19 mouse cellular contexts compared by ENCODE assay signal in the genomic region with DNA sequence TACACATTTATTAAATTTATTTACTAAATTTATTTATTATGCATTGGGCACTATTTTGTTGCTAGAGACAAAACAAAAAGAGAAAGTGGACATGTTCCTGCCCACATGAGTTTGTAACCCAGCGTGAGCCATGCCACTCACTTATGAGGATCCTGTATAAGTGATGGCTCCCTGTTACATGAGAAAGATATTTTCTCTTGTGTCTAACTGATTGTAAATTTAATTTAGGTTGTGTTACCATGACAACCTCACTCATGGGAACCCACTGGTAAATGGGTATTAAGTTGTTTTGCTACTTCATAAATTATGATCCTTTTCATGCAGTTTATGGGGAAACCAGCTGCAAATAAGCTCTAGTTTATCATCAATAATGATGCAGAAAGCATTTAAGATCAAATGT.
"Had no signal": no experiment of that assay in that cellular context is flagged by ENCODE, and none has a peak within 500 bp of the region (broad histone marks: within the 10 kb centered on the region; RNA-seq: fewer than 3 reads in every experiment).

No protein-coding gene starts in this region.

- DNase-seq: kidney, adult 18-20 months; kidney, adult 9 months; kidney, postnatal 14 days; kidney, postnatal 4 days; left cerebral cortex, postnatal 4 days; liver, postnatal 0 days; lung, embryonic 14.5 days; right cerebral cortex, postnatal 4 days; thymus, adult 2 months; thymus, postnatal 14 days; thymus, postnatal 4 days had no signal

- H3K9me3 ChIP-seq: limb, embryonic 15.5 days had no signal

- ATAC-seq: liver, postnatal 0 days; lung, postnatal 0 days had no signal

- H3K4me2 ChIP-seq: limb, embryonic 12.5 days; limb, embryonic 15.5 days; liver, embryonic 11.5 days; lung, embryonic 14.5 days had no signal

- H3K4me3 ChIP-seq: limb, embryonic 12.5 days; limb, embryonic 15.5 days; myocyte had no signal

- H3K4me1 ChIP-seq: limb, embryonic 15.5 days had no signal

- H3K9ac ChIP-seq: limb, embryonic 12.5 days; limb, embryonic 15.5 days; liver, embryonic 14.5 days; liver, postnatal 0 days; lung, embryonic 14.5 days had no signal

- H3K27me3 ChIP-seq: limb, embryonic 12.5 days; limb, embryonic 15.5 days had no signal

- H3K36me3 ChIP-seq: limb, embryonic 12.5 days; limb, embryonic 15.5 days had no signal

- H3K27ac ChIP-seq: limb, embryonic 12.5 days; limb, embryonic 15.5 days; liver, embryonic 14.5 days; macrophage; stomach, postnatal 0 days had no signal
